Mouse (Mus musculus) G1E (cell line): ENCODE results near the gene Slc16a5.

Experiments used
- CTCF ChIP-seq: IDR thresholded peaks from 2 replicates; pipeline ENCODE4 v1.5.1; 2012; ENCODE audit warnings: low read depth, low read length, inconsistent platforms, mixed read lengths
- POLR2AphosphoS5 ChIP-seq: IDR thresholded peaks from 2 replicates; pipeline ENCODE4 v1.6.1; 2012; ENCODE audit warnings: low read depth, low read length, inconsistent platforms; ENCODE audit not compliant: insufficient replicate concordance
- TAL1 ChIP-seq: conservative IDR thresholded peaks from 2 replicates; pipeline ENCODE4 v1.6.1; 2012; ENCODE audit warnings: low read depth, low read length, inconsistent platforms, mixed read lengths

- no peak for TF ChIP-seq CTCF
- TF ChIP-seq TAL1: no peak
- TF ChIP-seq POLR2AphosphoS5: no peak
Observed at GRCm38 (mm10) chr11:115483278-115483677, 21.0 kb downstream of the Slc16a5 start.
